Mouse (Mus musculus): ENCODE results near the gene Tgfbr3.

The Tgfbr3 gene

GRCm38 (mm10) chr5:107289234-107289764, at the start of gene Tgfbr3:
Gene Tgfbr3 (minus strand): TSS chr5:107289629.
- POLR2A ChIA-PET = interaction anchor here (0.5 to 1.8 kb wide), 16 partner anchors 9 to 579 kb away, joined by 3 to 6 read pairs (median 3); no protein-coding TSS in a partner anchor
- CTCF ChIA-PET = interaction anchor here (0.6 to 1.9 kb wide), 9 partner anchors 17 to 299 kb away, joined by 3 to 5 read pairs (median 3); no protein-coding TSS in a partner anchor

DNA sequence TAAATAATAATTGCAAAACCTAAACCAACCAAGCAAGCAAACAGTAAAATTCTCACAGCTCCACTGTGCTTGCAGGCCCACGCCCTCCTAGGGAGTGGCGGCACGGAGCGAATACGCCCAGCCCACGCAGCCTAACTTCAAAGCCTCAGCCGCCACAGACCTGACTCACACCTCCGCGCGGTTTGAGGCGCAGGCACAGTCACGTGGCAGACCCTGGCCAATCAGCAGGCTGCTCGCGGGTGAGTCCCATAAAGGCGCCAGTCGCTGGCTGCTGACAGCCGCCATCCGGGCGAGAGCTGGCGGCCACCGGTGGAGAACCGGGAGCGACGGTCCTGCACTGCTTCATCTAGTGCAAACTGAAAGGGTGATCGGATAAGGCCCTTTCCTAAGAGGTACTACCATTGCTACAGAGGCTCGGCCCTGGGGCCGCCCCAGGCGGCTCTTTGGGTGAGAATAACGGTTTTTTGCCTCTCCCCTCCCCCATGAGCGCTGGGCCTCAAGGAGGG, 41.5 kb upstream of the Tgfbr3 start, which contains the start of gene Brdt:
Gene Brdt, plus strand, starts transcription at position 244 of the 506 bp plus-strand sequence.
- CTCF ChIA-PET = no interaction called here

GRCm38 (mm10) chr5:107320703-107321102, 31.3 kb upstream of the Tgfbr3 start:
- POLR2A ChIA-PET = interaction anchor here in 1 of 4 experiments (0.5 to 1.5 kb wide), 2 partner anchors 11 to 39 kb away, joined by 3 read pairs; no protein-coding TSS in a partner anchor
- CTCF ChIA-PET = interaction anchor here in 3 of 4 experiments (0.7 to 1.5 kb wide), 6 partner anchors 303 to 502 kb away, joined by 3 to 6 read pairs (median 3); no protein-coding TSS in a partner anchor

More for the DNA sequence above, 41.5 kb upstream of the Tgfbr3 start, which contains the start of gene Brdt:
- POLR2A ChIA-PET = no interaction called here

DNA sequence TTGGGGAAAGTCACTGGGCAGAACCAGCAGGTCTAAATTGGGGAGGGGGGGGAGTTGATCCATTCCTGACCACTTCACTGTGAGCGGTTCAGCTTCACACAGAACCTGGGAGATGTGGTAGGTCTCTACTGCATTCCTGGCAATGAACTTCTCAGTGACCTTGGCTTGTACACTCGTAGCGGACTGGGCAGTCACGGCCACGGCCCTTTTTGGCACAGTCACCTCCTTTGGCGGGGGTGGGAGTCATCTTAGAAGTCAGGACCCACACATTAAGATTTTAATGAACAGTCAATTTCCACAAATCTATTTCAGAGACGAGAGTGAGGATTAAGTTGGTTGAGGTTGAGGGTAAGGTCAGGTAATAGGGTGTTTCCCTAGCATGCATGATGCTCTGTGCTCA, 27.7 kb upstream of the Tgfbr3 start:
- CTCF ChIA-PET = interaction anchor here in 2 of 4 experiments (0.6 to 1.1 kb wide), 2 partner anchors 28 to 1482 kb away, joined by 4 to 6 read pairs; partner anchors contain the start of gene Tgfbr3 (in 1 of the 2)
- POLR2A ChIA-PET = no interaction called here

DNA sequence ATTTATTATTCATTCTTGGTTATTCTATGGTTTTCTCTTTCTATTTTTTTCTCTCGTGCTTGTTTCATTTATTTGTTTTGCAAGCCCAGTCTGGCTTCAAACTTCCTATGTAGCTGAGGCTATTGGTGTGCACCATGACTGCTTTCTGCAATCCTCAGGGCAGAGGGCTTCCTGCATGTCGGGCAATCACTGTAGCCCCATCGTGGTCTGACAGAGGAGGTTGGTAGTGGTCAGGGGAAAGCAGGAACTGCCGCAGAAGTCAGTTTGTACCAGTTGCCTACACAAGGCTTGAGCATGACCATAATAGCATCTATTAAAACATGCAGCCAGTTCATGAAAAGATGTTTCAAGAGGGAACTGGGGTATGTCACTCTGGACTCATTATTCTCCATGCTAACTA, 18.0 kb upstream of the Tgfbr3 start:
- CTCF ChIA-PET = no interaction called here
- POLR2A ChIA-PET = no interaction called here

- ChIA-PET POLR2A (interaction anchor here in 2 of 4 experiments (0.6 to 1.0 kb wide), 4 partner anchors 9 to 149 kb away, joined by 3 read pairs; partner anchors contain the start of gene Tgfbr3 (in 1 of the 2)), CTCF (interaction anchor here in 1 of 4 experiments (0.5 kb wide), 1 partner anchor 55 kb away, joined by 10 read pairs; no protein-coding TSS in a partner anchor)
Measured at GRCm38 (mm10) chr5:107304117-107304825, 14.8 kb upstream of the Tgfbr3 start.

DNA sequence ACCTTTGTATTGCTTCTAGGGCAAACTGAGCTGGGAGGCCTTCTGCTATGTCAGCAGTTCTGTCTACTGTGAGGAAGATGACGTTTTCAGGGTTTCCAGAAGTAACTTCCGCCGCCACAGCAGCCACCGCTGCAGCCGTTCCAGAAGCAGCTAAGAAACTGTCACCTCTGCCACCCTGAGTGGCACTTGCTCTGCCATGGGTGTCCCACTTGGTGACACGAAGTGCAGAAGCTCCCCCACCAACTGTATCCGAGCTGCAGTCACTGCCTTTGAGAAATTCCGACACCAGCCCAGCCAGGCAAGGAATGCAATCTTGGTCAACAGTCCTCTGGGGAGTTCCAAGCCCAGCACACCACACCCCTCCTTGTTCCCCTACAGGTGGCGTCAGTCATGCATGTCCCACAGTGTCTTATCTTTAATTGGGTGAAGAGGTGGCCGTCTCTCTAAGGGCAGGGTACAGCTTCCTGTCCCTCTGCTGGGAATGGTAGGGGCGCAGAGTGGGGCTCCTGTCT, 14.0 kb upstream of the Tgfbr3 start:
- POLR2A ChIA-PET = interaction anchor here in 2 of 4 experiments (1.0 kb wide), 2 partner anchors 14 kb away, joined by 3 read pairs; partner anchors contain the start of gene Tgfbr3 (in 2 of the 2)

DNA sequence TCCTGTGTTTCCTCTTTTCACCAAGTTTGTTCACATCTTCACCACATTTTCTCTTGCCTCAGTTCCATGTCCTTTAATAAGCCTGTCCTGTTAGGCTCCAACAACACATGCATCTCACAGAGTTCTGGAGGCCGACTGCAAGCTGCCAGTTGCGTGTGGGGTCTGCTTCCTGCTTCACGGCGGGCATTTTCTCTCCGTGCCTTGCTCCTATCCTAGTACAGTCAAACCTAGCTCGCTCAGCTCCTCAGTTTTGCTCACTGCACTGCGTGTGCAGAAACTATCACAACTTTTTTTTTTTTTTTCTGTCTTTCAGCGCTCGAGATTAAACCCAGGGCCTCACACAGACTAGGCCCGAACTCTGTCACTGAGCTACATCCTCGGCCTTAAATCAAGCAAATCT, 9.4 kb upstream of the Tgfbr3 start:
- CTCF ChIA-PET = interaction anchor here in 2 of 4 experiments (0.6 to 1.0 kb wide), 3 partner anchors 11 to 308 kb away, joined by 3 to 5 read pairs (median 4); no protein-coding TSS in a partner anchor

More for the DNA sequence above, 14.0 kb upstream of the Tgfbr3 start:
- CTCF ChIA-PET = no interaction called here

DNA sequence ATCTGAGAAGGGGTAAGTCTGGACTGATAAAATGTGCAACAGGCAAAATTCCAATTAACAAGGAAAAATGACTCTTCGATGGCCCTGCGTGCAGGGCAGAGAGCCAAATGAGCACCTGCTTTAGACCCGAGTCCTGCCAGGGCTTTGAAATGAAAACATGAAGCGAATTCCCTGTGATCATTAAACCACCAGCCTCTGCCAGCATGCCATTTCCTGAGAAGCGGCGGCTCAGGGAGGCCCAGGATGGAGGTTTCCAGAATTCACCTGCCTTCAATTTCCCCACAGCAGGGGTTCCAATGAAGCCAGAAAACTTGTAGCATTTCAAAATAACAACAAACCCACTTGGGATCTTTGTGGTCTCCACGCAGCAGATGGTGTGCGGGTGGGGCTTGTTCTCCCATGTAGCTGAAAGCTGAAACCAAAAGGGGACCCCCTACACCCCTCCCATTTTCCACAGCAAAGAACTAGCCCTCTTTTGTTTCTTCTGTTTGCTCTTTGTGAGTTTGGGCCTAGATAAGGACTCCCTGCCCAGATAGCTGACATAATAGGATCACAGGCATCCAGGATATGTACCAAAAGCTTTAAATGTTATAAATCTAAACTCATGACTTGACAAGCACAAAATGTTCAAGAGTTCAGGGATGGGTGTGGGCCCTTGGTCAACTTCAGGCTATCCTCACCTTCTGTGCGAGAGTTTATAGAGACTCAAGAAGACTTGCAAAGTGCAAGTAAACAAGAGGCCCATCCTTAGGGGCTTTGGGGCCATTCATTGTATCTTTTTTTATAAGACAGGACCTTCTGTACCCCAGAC, 7.3 kb upstream of the Tgfbr3 start:
- CTCF ChIA-PET = no interaction called here
- POLR2A ChIA-PET = interaction anchor here in 2 of 4 experiments (0.6 to 0.7 kb wide), 3 partner anchors 254 to 1425 kb away, joined by 3 to 5 read pairs (median 4); no protein-coding TSS in a partner anchor

More for the DNA sequence above, 9.4 kb upstream of the Tgfbr3 start:
- POLR2A ChIA-PET = interaction anchor here in 2 of 4 experiments (0.6 to 0.7 kb wide), 2 partner anchors 10 to 724 kb away, joined by 3 to 4 read pairs; no protein-coding TSS in a partner anchor

- POLR2A ChIA-PET = no interaction called here
- CTCF ChIA-PET = no interaction called here
Measured at GRCm38 (mm10) chr5:107295817-107296511, 6.5 kb upstream of the Tgfbr3 start.

- POLR2A ChIA-PET = no interaction called here
- CTCF ChIA-PET = no interaction called here
Measured at GRCm38 (mm10) chr5:107295061-107295816, 5.8 kb upstream of the Tgfbr3 start.

- POLR2A ChIA-PET = no interaction called here
- CTCF ChIA-PET = interaction anchor here in 1 of 4 experiments (0.5 to 0.6 kb wide), 2 partner anchors 44 to 164 kb away, joined by 3 to 6 read pairs; no protein-coding TSS in a partner anchor
Measured at GRCm38 (mm10) chr5:107294041-107294440, 4.6 kb upstream of the Tgfbr3 start.

- POLR2A ChIA-PET = interaction anchor here (0.5 to 1.8 kb wide), 13 partner anchors 14 to 1674 kb away, joined by 3 to 6 read pairs (median 3); no protein-coding TSS in a partner anchor
- CTCF ChIA-PET = interaction anchor here in 2 of 4 experiments (1.2 to 1.9 kb wide), 3 partner anchors 272 to 299 kb away, joined by 3 to 5 read pairs (median 5); no protein-coding TSS in a partner anchor
Measured at GRCm38 (mm10) chr5:107289986-107290385, 557 bp upstream of the Tgfbr3 start.

GRCm38 (mm10) chr5:107288427-107289233, 799 bp downstream of the Tgfbr3 start:
- ChIA-PET POLR2A (interaction anchor here in 3 of 4 experiments (0.5 to 1.7 kb wide), 11 partner anchors 10 to 580 kb away, joined by 3 to 6 read pairs (median 3); no protein-coding TSS in a partner anchor), CTCF (interaction anchor here in 3 of 4 experiments (0.6 to 1.9 kb wide), 10 partner anchors 10 to 428 kb away, joined by 3 to 7 read pairs (median 4); no protein-coding TSS in a partner anchor)

GRCm38 (mm10) chr5:107287908-107288267, 1.5 kb downstream of the Tgfbr3 start:
- CTCF ChIA-PET = interaction anchor here in 2 of 4 experiments (0.6 to 1.8 kb wide), 4 partner anchors 11 to 428 kb away, joined by 3 to 7 read pairs (median 4); no protein-coding TSS in a partner anchor
- POLR2A ChIA-PET = interaction anchor here in 3 of 4 experiments (0.6 to 1.1 kb wide), 7 partner anchors 16 to 324 kb away, joined by 3 to 7 read pairs (median 3); partner anchors contain the start of gene Cdc7 (in 1 of the 3)
